Mouse (Mus musculus) limb, embryonic 13.5 days (tissue): Measurements from ENCODE around the gene Fgf4. TPM values are rescaled to one million over a fixed set of nuclear protein-coding genes. Genes with fewer than 3 reads are reported as not detected.
"Not testable (repeated sequence)": the region's sequence is repeated elsewhere in the genome, so short reads cannot be mapped to it uniquely, and the experiment has no call there.

ENCODE experiments used
- ATAC-seq: fragments of 200-750 bp; cut with Nextera tagmentation; 2 replicates; pipeline ENCODE4 v1.8.0; 2017; ENCODE audit warnings: low read depth, moderate number of reproducible peaks, moderate TSS enrichment; ENCODE audit not compliant: low FRiP score
- H3K27ac ChIP-seq: fragments of 300-500 bp; sonication (generic); 2 replicates; pipeline ENCODE4 v1.5.1; 2015; ENCODE audit warnings: inconsistent platforms, mild to moderate bottlenecking, moderate library complexity
- H3K27me3 ChIP-seq: fragments of 300-500 bp; sonication (generic); 2 replicates; pipeline ENCODE4 v1.6.1; 2015; ENCODE audit warnings: mild to moderate bottlenecking, inconsistent platforms
- H3K36me3 ChIP-seq: fragments of 300-500 bp; sonication (generic); 2 replicates; pipeline ENCODE4 v1.6.1; 2015; ENCODE audit warnings: inconsistent platforms, mild to moderate bottlenecking, moderate library complexity
- H3K4me1 ChIP-seq: fragments of 300-500 bp; sonication (generic); 2 replicates; pipeline ENCODE4 v1.6.1; 2015; ENCODE audit warnings: inconsistent platforms
- H3K4me2 ChIP-seq: fragments of 300-500 bp; sonication (generic); replicated peaks from 2 replicates; pipeline ENCODE4 v1.6.1; 2015; ENCODE audit warnings: inconsistent platforms, mild to moderate bottlenecking, moderate library complexity
- H3K4me3 ChIP-seq: fragments of 300-500 bp; sonication (generic); 2 replicates; pipeline ENCODE4 v1.5.1; 2015; ENCODE audit warnings: moderate library complexity, mild to moderate bottlenecking, inconsistent platforms
- H3K9ac ChIP-seq: fragments of 300-500 bp; sonication (generic); 2 replicates; pipeline ENCODE4 v1.6.1; 2015; ENCODE audit warnings: mild to moderate bottlenecking, inconsistent platforms
- H3K9me3 ChIP-seq: fragments of 300-500 bp; sonication (generic); 2 replicates; pipeline ENCODE4 v1.6.1; 2016; ENCODE audit warnings: inconsistent platforms
- WGBS: fragments of 180-500 bp; shearing (Covaris S2); methylation state at CpG from one replicate; pipeline ENCODE4 v1.1.7; 2015; 5-methylcytosine and 5-hydroxymethylcytosine counted together
- polyA plus RNA-seq: library from polyadenylated mRNA; unstranded; fragments of >200 nt; fragmentation: Nextera tagmentation; extraction: Ambion mirVana; gene quantifications from 2 replicates; pipeline ENCODE4 v1.2.1, GENCODE M21; 2015

Gene Fgf4
- polyA plus RNA-seq, 1 experiment from 2014 or later = 1.1 TPM

- peak within 1 kb of the TSS; percentile 48 for H3K4me3 ChIP-seq
- no peak within 1 kb of the TSS for H3K27ac ChIP-seq
- H3K27me3 ChIP-seq = peaks cover 75% of the 10 kb centered on the region
- H3K9me3 ChIP-seq = no peaks in the 10 kb centered on the region
- under 1% methylated on average over 64 of the region's 65 CpGs for WGBS
- H3K4me2 ChIP-seq = peak within 1 kb of the TSS; percentile 91
- H3K36me3 ChIP-seq = no peaks in the 10 kb centered on the region
- H3K4me1 ChIP-seq = peaks cover 28% of the 10 kb centered on the region
- peak within 1 kb of the TSS; percentile 63 for H3K9ac ChIP-seq
- peak; percentile 16; the same call in 1 of the 2 replicates for ATAC-seq
These were observed 49.4 kb downstream of the Fgf4 start, which contains the start of gene Fgf15 for GRCm38 (mm10) chr7:144896294-144897218. TSS of gene Fgf15 (plus strand) at chr7:144896531.

- ATAC-seq = no peak
- 64% methylated on average over 6 of the region's 6 CpGs for WGBS
These were observed 51.3 kb downstream of the Fgf4 start for GRCm38 (mm10) chr7:144898506-144898905.

GRCm38 (mm10) chr7:144905514-144905913 lies 58.3 kb downstream of the Fgf4 start:
- H3K27me3 ChIP-seq = peaks cover 10% of the 10 kb centered on the region; the same call in 1 of the 2 replicates
- not testable (repeated sequence) for H3K9me3 ChIP-seq, H3K36me3 ChIP-seq, ATAC-seq, H3K27ac ChIP-seq, H3K4me3 ChIP-seq, H3K9ac ChIP-seq, H3K4me1 ChIP-seq, H3K4me2 ChIP-seq
- WGBS = 88% methylated on average over 3 of the region's 3 CpGs

More at GRCm38 (mm10) chr7:144898506-144898905, 51.3 kb downstream of the Fgf4 start:
- no peak overlapping the region for H3K4me2 ChIP-seq
- no peak overlapping the region for H3K4me3 ChIP-seq
- H3K9ac ChIP-seq = no peak overlapping the region
- no peaks in the 10 kb centered on the region for H3K36me3 ChIP-seq
- H3K9me3 ChIP-seq = no peaks in the 10 kb centered on the region
- peaks cover 28% of the 10 kb centered on the region for H3K4me1 ChIP-seq
- no peak overlapping the region for H3K27ac ChIP-seq
- peaks cover 67% of the 10 kb centered on the region for H3K27me3 ChIP-seq

GRCm38 (mm10) chr7:144906708-144907397 lies 59.7 kb downstream of the Fgf4 start:
- H3K4me3 ChIP-seq = no peak overlapping the region
- H3K4me2 ChIP-seq = peak overlapping the region; percentile 51
- no peak for ATAC-seq
- H3K27ac ChIP-seq = no peak overlapping the region
- WGBS = 11% methylated on average over 28 of the region's 28 CpGs
- peak overlapping the region; percentile 52; the same call in 1 of the 2 replicates for H3K9ac ChIP-seq
- H3K4me1 ChIP-seq = no peaks in the 10 kb centered on the region
- no peaks in the 10 kb centered on the region for H3K36me3 ChIP-seq
- H3K27me3 ChIP-seq = peaks cover 10% of the 10 kb centered on the region; the same call in 1 of the 2 replicates
- no peaks in the 10 kb centered on the region for H3K9me3 ChIP-seq

GRCm38 (mm10) chr7:144907793-144908192 lies 60.6 kb downstream of the Fgf4 start:
- 16% methylated on average over 8 of the region's 8 CpGs for WGBS
- H3K4me2 ChIP-seq = no peak overlapping the region
- no peak for ATAC-seq
- H3K9ac ChIP-seq = no peak overlapping the region
- H3K4me3 ChIP-seq = no peak overlapping the region
- H3K9me3 ChIP-seq = no peaks in the 10 kb centered on the region
- H3K4me1 ChIP-seq = no peaks in the 10 kb centered on the region
- no peak overlapping the region for H3K27ac ChIP-seq
- peaks cover 10% of the 10 kb centered on the region; the same call in 1 of the 2 replicates for H3K27me3 ChIP-seq
- no peaks in the 10 kb centered on the region for H3K36me3 ChIP-seq

GRCm38 (mm10) chr7:144908705-144909104 lies 61.5 kb downstream of the Fgf4 start:
- Histone ChIP-seq H3K27me3 (peaks cover 10% of the 10 kb centered on the region; the same call in 1 of the 2 replicates), H3K9me3 (no peaks in the 10 kb centered on the region), H3K4me2 (no peak overlapping the region), H3K9ac (no peak overlapping the region), H3K4me3 (no peak overlapping the region), H3K36me3 (no peaks in the 10 kb centered on the region), H3K27ac (no peak overlapping the region), H3K4me1 (no peaks in the 10 kb centered on the region)
- ATAC-seq = no peak; the same call in 1 of the 2 replicates
- WGBS = 28% methylated on average over 7 of the region's 7 CpGs

GRCm38 (mm10) chr7:144911121-144911520 lies 64.0 kb downstream of the Fgf4 start:
- H3K9me3 ChIP-seq = no peaks in the 10 kb centered on the region
- peaks cover 10% of the 10 kb centered on the region; the same call in 1 of the 2 replicates for H3K27me3 ChIP-seq
- no peak overlapping the region for H3K4me3 ChIP-seq
- ATAC-seq = no peak
- H3K4me1 ChIP-seq = peaks cover 8% of the 10 kb centered on the region
- H3K9ac ChIP-seq = no peak overlapping the region
- 74% methylated on average over 1 of the region's 1 CpGs for WGBS
- no peak overlapping the region for H3K27ac ChIP-seq
- H3K36me3 ChIP-seq = no peaks in the 10 kb centered on the region
- H3K4me2 ChIP-seq = no peak overlapping the region

- ATAC-seq = no peak
- H3K4me3 ChIP-seq = no peak overlapping the region
- peaks cover 11% of the 10 kb centered on the region for H3K36me3 ChIP-seq
- H3K27me3 ChIP-seq = peaks cover 5% of the 10 kb centered on the region; the same call in 1 of the 2 replicates
- H3K4me2 ChIP-seq = no peak overlapping the region
- 86% methylated on average over 4 of the region's 4 CpGs for WGBS
- peaks cover 12% of the 10 kb centered on the region for H3K4me1 ChIP-seq
- H3K27ac ChIP-seq = no peak overlapping the region
- no peak overlapping the region for H3K9ac ChIP-seq
- H3K9me3 ChIP-seq = no peaks in the 10 kb centered on the region
These were observed 65.7 kb downstream of the Fgf4 start for GRCm38 (mm10) chr7:144912897-144913296.

- peaks cover 25% of the 10 kb centered on the region for H3K36me3 ChIP-seq
- H3K4me3 ChIP-seq = peak overlapping the region; percentile 85
- H3K4me2 ChIP-seq = peak overlapping the region; percentile 97
- H3K27me3 ChIP-seq = no peaks in the 10 kb centered on the region; the same call in 1 of the 2 replicates
- peaks cover 12% of the 10 kb centered on the region for H3K4me1 ChIP-seq
- WGBS = 7% methylated on average over 17 of the region's 17 CpGs
- H3K27ac ChIP-seq = no peak overlapping the region
- peak; percentile 91 for ATAC-seq
- H3K9ac ChIP-seq = peak overlapping the region; percentile 53; the same call in 1 of the 2 replicates
- H3K9me3 ChIP-seq = no peaks in the 10 kb centered on the region
These were observed 67.3 kb downstream of the Fgf4 start for GRCm38 (mm10) chr7:144914296-144914947.
